Mouse (Mus musculus) gastrocnemius, postnatal 25 days (tissue): ENCODE measurements around the gene Cd209e. TPM values are rescaled to one million over a fixed set of nuclear protein-coding genes. Genes with fewer than 3 reads are reported as not detected.
A peak's percentile ranks its signal among the peaks of the same experiment; 100 is the strongest.
"Not testable (repeated sequence)": the region's sequence is repeated elsewhere in the genome, so short reads cannot be mapped to it uniquely, and the experiment has no call there.

ENCODE experiments used
- DNase-seq: peaks from one replicate; pipeline ENCODE4 v3.0.0; 2022
- long read RNA-seq, 2 experiments: library from polyadenylated mRNA; stranded (forward); transcript quantifications; one replicate each; pipeline ENCODE4 v2.0.0; 2021
- total RNA-seq, 2 experiments: library from RNA; stranded (reverse); gene quantifications; 1 replicate in 1 of 2; 2 replicates in 1 of 2; pipeline ENCODE4 v1.2.3; 2021

Gene Cd209e
- total RNA-seq = not detected
- long read RNA-seq, experiment 1 = 0 reads
- long read RNA-seq, experiment 2 = 0 reads

DNA sequence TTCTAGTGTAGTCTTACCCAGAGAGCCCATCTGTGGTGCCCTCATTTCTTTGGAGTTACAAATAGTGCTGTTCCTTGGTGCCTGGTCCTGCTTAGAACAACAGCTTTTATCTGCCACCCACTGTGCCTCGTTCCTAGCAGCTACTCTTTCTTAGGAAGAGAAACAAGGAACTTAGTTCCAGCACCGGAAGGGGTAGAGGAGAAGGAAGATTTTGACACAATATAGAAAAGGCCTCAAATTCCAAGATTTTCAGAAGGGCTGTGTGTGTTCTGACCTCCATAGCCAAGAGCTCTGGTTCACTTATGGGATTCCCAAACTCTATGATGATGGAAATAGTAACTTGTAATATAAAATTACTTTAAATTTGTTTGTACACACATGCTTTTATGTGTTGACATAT is at the start of gene Cd209e:
Gene Cd209e (minus strand): TSS at position 101 of the 400 bp plus-strand sequence.
- no peak for DNase-seq

DNA sequence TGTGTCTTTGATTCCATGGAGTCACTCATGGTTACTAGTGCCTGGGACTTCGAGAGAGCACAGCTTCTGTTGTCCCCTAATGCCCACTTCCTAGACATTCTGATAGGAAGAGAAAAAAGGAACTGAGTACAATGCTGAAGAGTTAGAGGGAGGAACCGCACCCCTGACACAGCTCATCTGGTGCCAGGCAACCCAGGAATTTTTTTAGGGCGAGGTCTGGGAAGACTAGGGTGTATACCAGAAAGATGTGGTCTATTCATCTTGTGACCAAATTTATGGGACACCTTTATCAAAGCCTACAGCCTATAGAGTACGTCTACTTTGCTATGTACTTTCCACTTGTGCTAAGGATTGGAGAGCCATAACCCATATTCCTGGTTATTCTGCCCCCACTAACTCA is 24.3 kb upstream of the Cd209e start, which contains the start of gene Cd209d:
Gene Cd209d (minus strand): TSS at position 101 of the 400 bp plus-strand sequence.
- no peak for DNase-seq

DNA sequence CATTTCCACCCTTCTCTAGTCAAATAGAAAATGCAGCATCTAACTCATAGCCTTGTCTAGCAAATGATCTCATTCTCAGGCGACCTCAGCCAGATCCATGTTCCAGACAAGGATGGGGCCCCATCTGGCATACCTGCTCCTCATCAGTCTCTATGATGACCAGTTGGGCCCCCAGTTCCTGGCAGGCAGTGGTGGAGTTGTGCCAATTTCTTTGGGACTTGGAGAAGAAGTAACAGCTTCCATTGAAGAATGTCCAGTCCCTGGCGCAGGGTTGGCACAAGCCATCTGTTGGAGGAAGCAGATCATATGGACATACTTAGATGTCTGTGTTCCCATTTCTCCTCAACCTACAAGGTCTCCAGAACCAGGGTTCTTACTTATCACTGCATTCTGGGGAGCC is 22.0 kb upstream of the Cd209e start:
- no peak for DNase-seq

DNA sequence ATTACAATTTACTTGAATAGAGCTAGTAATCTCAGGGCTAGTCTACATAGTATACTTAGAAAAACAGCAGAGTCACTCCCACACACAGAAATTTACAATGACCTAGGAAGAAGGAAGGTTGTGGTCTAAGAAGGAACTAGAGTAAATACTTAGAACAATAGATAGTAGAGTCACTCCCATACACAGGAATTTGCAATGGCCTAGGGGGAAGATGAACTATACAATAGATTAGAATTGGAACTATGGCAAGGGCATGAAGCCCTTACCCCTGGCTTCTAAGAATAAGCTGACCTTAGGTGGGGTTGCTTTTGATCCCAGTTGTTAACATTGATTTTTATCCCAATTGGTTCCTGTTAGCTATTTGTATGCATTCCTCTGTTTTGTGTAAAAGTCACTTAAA is 8.6 kb upstream of the Cd209e start:
- DNase-seq = not testable (repeated sequence)

- peak; percentile 12 for DNase-seq
Measured at GRCm38 (mm10) chr8:3803091-3803490, 51.0 kb downstream of the Cd209e start.

Other genes starting within 250 kb of the Cd209e start
- 10 to 100 TPM in 1 of 2 experiments, 1 to 10 TPM in 1; 9.5 to 10.0 TPM for gene Xab2, start 233.0 kb downstream of the Cd209e start, total RNA-seq
- 100 to 1,000 TPM in 1 of 2 experiments, 10 to 100 TPM in 1; 89.9 to 106 TPM for gene Pet100, start 232.8 kb downstream of the Cd209e start, total RNA-seq
- under 1 TPM in 1 of 2 experiments, not detected in 1; 0.67 TPM for gene Pcp2, start 228.8 kb downstream of the Cd209e start, total RNA-seq
- 1 to 10 TPM; 1.2 to 1.9 TPM for gene Stxbp2, start 223.4 kb downstream of the Cd209e start, total RNA-seq
- 10 to 100 TPM in 1 of 2 experiments, under 1 TPM in 1; 0.97 to 24.5 TPM for gene Retn, start 198.5 kb downstream of the Cd209e start, total RNA-seq
- not detected for gene Mcemp1, start 188.6 kb downstream of the Cd209e start, total RNA-seq
- 1 to 10 TPM in 1 of 2 experiments, not detected in 1; 7.8 TPM for gene Fcor, start 181.9 kb downstream of the Cd209e start, total RNA-seq
- 10 to 100 TPM; 17.8 to 18.0 TPM for gene Trappc5, start 178.0 kb downstream of the Cd209e start, total RNA-seq
- under 1 TPM; 0.23 to 0.27 TPM for gene Fcer2a, start 160.1 kb downstream of the Cd209e start, total RNA-seq
- gene Clec4g, start 133.7 kb downstream of the Cd209e start, total RNA-seq = not detected
- not detected for gene Cd209a, start 105.3 kb downstream of the Cd209e start, total RNA-seq
- 1 to 10 TPM in 1 of 2 experiments, under 1 TPM in 1; 0.41 to 2.1 TPM for gene Cd209d, start 24.2 kb upstream of the Cd209e start, total RNA-seq
- gene Cd209b, start 72.5 kb upstream of the Cd209e start, total RNA-seq = 1 to 10 TPM; 1.5 to 3.7 TPM
- gene Cd209c, start 100.4 kb upstream of the Cd209e start, total RNA-seq = under 1 TPM in 1 of 2 experiments, not detected in 1; 0.27 TPM